Mouse (Mus musculus): ENCODE measurements around the gene Ldhb. TPM values are rescaled to one million over a fixed set of nuclear protein-coding genes. Genes with fewer than 3 reads are reported as not detected.

The Ldhb gene
- 16.1 and 17.0 TPM in 2 replicates for polyA plus RNA-seq (2012; ENCODE audit: insufficient read depth, insufficient read length, missing spikeins)

GRCm38 (mm10) chr6:142507785-142508162, at the start of gene Ldhb:
Gene Ldhb, minus strand, starts transcription at chr6:142507957.
- no peak for TF ChIP-seq CTCF (IDR thresholded peaks at IDR 0.05; ENCODE audit: low read depth, low read length)
- no peak for TF ChIP-seq POLR2A (IDR thresholded peaks at IDR 0.05; ENCODE audit: borderline replicate concordance, low read depth, low read length)
- Histone ChIP-seq H3K27ac (ENCODE audit: insufficient read depth, low read depth, low read length) (no peak within 1 kb of the TSS), H3K4me1 (ENCODE audit: control insufficient read depth, insufficient read depth, low read length) (peaks cover 4% of the 10 kb centered on the region; the same call in 1 of the 2 replicates), H3K4me3 (ENCODE audit: insufficient read depth, low read length) (peak within 1 kb of the TSS; percentile 7; the same call in 1 of the 2 replicates)

- TF ChIP-seq CTCF (IDR thresholded peaks at IDR 0.05; ENCODE audit: low read depth, low read length) (no peak), POLR2A (IDR thresholded peaks at IDR 0.05; ENCODE audit: borderline replicate concordance, low read depth, low read length) (no peak)
- Histone ChIP-seq H3K27ac (ENCODE audit: insufficient read depth, low read depth, low read length) (no peak overlapping the region), H3K4me1 (ENCODE audit: control insufficient read depth, insufficient read depth, low read length) (no peaks in the 10 kb centered on the region), H3K4me3 (ENCODE audit: insufficient read depth, low read length) (no peak overlapping the region)
Measured at GRCm38 (mm10) chr6:142555988-142556387, 48.2 kb upstream of the Ldhb start.

- Histone ChIP-seq H3K4me3 (ENCODE audit: insufficient read depth, low read length) (no peak overlapping the region), H3K4me1 (ENCODE audit: control insufficient read depth, insufficient read depth, low read length) (no peaks in the 10 kb centered on the region), H3K27ac (ENCODE audit: insufficient read depth, low read depth, low read length) (no peak overlapping the region)
- no peak for TF ChIP-seq CTCF (IDR thresholded peaks at IDR 0.05; ENCODE audit: low read depth, low read length)
Measured at GRCm38 (mm10) chr6:142551482-142551881, 43.7 kb upstream of the Ldhb start.

DNA sequence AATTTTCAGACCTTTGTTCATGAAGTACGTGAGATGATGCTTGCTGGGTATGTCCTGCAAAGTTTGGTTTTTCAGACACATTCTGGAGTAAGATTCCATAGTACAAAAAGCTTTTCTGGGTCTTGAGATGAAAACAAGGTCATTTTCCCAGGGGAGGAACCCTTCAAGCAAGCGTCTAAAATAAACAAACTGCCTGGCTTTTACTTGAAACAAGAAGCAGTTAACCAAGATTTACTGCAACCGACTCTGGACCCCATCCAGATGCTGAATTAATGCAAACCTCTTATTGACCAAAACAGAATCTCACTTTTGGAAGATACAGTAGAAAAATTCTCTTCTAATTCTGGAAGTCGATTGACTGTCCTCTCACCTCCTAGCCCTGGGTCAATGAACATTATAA, 43.1 kb upstream of the Ldhb start:
- no peak overlapping the region for H3K27ac ChIP-seq (ENCODE audit: insufficient read depth, low read depth, low read length)
- H3K4me1 ChIP-seq (ENCODE audit: control insufficient read depth, insufficient read depth, low read length) = no peaks in the 10 kb centered on the region
- TF ChIP-seq CTCF (IDR thresholded peaks at IDR 0.05; ENCODE audit: low read depth, low read length) (no peak), POLR2A (IDR thresholded peaks at IDR 0.05; ENCODE audit: borderline replicate concordance, low read depth, low read length) (no peak)
- no peak overlapping the region for H3K4me3 ChIP-seq (ENCODE audit: insufficient read depth, low read length)

GRCm38 (mm10) chr6:142548377-142548776, 40.6 kb upstream of the Ldhb start:
- no peak for TF ChIP-seq POLR2A (IDR thresholded peaks at IDR 0.05; ENCODE audit: borderline replicate concordance, low read depth, low read length)
- TF ChIP-seq CTCF (IDR thresholded peaks at IDR 0.05; ENCODE audit: low read depth, low read length) = no peak
- Histone ChIP-seq H3K4me3 (ENCODE audit: insufficient read depth, low read length) (no peak overlapping the region), H3K4me1 (ENCODE audit: control insufficient read depth, insufficient read depth, low read length) (no peaks in the 10 kb centered on the region), H3K27ac (ENCODE audit: insufficient read depth, low read depth, low read length) (no peak overlapping the region)

DNA sequence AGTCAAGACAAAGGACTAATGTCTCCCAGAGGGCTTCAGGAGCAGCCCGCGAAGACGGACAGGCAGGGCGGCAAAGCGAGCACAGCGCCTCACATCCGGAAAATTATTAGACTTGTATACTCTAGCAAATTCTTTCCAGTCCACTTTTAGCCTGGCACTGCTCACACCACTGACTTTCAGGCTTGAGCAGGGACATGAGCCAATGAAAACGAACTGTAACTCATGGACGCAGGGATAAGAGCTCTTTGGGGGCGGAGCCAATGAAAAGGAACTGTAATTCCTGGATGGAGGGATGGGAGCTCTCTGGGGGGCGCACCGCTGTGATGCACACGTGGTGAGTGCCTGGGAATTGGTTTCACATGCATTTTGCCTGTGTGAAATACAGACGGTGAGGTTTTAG, 37.4 kb upstream of the Ldhb start:
- no peaks in the 10 kb centered on the region for H3K4me1 ChIP-seq (ENCODE audit: control insufficient read depth, insufficient read depth, low read length)
- no peak overlapping the region for H3K4me3 ChIP-seq (ENCODE audit: insufficient read depth, low read length)
- no peak for TF ChIP-seq CTCF (IDR thresholded peaks at IDR 0.05; ENCODE audit: low read depth, low read length)
- TF ChIP-seq POLR2A (IDR thresholded peaks at IDR 0.05; ENCODE audit: borderline replicate concordance, low read depth, low read length) = no peak
- H3K27ac ChIP-seq (ENCODE audit: insufficient read depth, low read depth, low read length) = no peak overlapping the region

GRCm38 (mm10) chr6:142543648-142544047, 35.9 kb upstream of the Ldhb start:
- no peak for TF ChIP-seq CTCF (IDR thresholded peaks at IDR 0.05; ENCODE audit: low read depth, low read length)
- no peak for TF ChIP-seq POLR2A (IDR thresholded peaks at IDR 0.05; ENCODE audit: borderline replicate concordance, low read depth, low read length)
- H3K27ac ChIP-seq (ENCODE audit: insufficient read depth, low read depth, low read length) = no peak overlapping the region
- H3K4me1 ChIP-seq (ENCODE audit: control insufficient read depth, insufficient read depth, low read length) = no peaks in the 10 kb centered on the region
- H3K4me3 ChIP-seq (ENCODE audit: insufficient read depth, low read length) = no peak overlapping the region

DNA sequence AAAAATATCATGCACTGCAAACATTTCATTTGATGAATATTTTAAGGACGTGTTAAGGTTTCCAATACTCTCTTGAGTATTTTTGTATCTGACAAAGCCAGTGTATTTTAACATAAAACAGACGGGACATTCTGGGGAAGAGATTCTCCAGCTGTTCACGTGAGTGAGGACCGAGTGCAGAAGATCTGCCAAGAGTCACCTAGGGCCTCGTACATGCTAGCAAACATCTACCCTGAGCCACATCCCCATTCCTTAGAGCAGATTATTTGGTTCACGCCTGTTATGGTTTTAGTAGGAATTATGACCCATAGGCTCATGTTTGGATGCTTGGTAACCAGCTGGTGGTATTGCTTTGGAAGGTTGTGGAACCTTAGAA, 35.0 kb upstream of the Ldhb start:
- Histone ChIP-seq H3K27ac (ENCODE audit: insufficient read depth, low read depth, low read length) (no peak overlapping the region), H3K4me1 (ENCODE audit: control insufficient read depth, insufficient read depth, low read length) (no peaks in the 10 kb centered on the region), H3K4me3 (ENCODE audit: insufficient read depth, low read length) (no peak overlapping the region)
- TF ChIP-seq POLR2A (IDR thresholded peaks at IDR 0.05; ENCODE audit: borderline replicate concordance, low read depth, low read length) (no peak), CTCF (IDR thresholded peaks at IDR 0.05; ENCODE audit: low read depth, low read length) (no peak)

DNA sequence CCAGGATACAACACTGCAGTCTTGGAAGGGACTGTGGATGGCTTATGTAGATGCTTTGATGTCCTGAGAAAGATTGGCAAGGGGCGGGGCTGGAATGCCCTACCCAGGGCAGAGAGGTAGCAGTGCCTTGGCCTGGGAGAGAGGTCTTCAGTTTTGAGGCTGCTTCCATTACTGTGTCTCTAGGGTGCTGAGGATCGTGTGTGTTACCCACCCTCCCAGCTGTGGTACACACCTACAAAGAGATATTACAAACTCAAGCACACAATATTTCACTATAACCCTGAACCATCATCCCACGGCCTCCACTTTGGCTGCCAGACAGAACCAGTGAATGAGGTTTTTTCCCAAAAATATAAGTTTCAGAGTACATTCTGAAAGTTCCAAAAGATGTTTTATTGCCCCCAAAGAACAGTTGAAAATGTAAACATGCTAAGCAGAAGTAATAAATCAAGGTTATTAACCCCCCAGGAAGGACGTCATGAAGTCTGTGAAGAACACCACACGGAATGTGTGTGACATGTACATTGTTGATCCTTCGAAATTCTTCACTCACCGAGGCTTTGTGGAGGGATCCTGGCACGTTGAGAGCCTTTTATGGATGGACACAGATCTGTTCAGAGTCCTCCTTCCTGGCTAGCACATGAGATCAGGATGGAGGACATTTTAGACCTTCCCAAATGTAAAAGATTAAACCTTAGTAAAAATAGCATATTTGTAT, 34.5 kb upstream of the Ldhb start:
- no peaks in the 10 kb centered on the region for H3K4me1 ChIP-seq (ENCODE audit: control insufficient read depth, insufficient read depth, low read length)
- no peak overlapping the region for H3K4me3 ChIP-seq (ENCODE audit: insufficient read depth, low read length)
- no peak overlapping the region for H3K27ac ChIP-seq (ENCODE audit: insufficient read depth, low read depth, low read length)
- TF ChIP-seq CTCF (IDR thresholded peaks at IDR 0.05; ENCODE audit: low read depth, low read length) = no peak
- no peak for TF ChIP-seq POLR2A (IDR thresholded peaks at IDR 0.05; ENCODE audit: borderline replicate concordance, low read depth, low read length)

- TF ChIP-seq CTCF (IDR thresholded peaks at IDR 0.05; ENCODE audit: low read depth, low read length) = no peak
- TF ChIP-seq POLR2A (IDR thresholded peaks at IDR 0.05; ENCODE audit: borderline replicate concordance, low read depth, low read length) = no peak
- H3K27ac ChIP-seq (ENCODE audit: insufficient read depth, low read depth, low read length) = no peak overlapping the region
- no peaks in the 10 kb centered on the region for H3K4me1 ChIP-seq (ENCODE audit: control insufficient read depth, insufficient read depth, low read length)
- H3K4me3 ChIP-seq (ENCODE audit: insufficient read depth, low read length) = no peak overlapping the region
Measured at GRCm38 (mm10) chr6:142540561-142541160, 32.9 kb upstream of the Ldhb start.

All from bone marrow macrophage, adult 2 months (primary cell).